Mouse (Mus musculus): ENCODE measurements around the gene Hhip. TPM values are rescaled to one million over a fixed set of nuclear protein-coding genes. Genes with fewer than 3 reads are reported as not detected.

Hhip gene
- total and polyA plus RNA-seq, 3 experiments = not detected

GRCm38 (mm10) chr8:79935793-79936192, 122.0 kb downstream of the Hhip start:
- no peak overlapping the region for H3K4me3 ChIP-seq (ENCODE audit: control insufficient read depth in 1 of 2, insufficient read depth in 1 of 2, low read depth in 2 of 2, low read length in 2 of 2)
- no peaks in the 10 kb centered on the region for H3K79me2 ChIP-seq (ENCODE audit: control insufficient read depth, insufficient read depth, low read length, poor library complexity)
- H3K27me3 ChIP-seq (ENCODE audit: control insufficient read depth in 1 of 2, insufficient read depth in 2 of 2, low read length in 2 of 2) = no peaks in the 10 kb centered on the region
- no peak overlapping the region for H3K27ac ChIP-seq (ENCODE audit: control insufficient read depth, low read depth, low read length)
- no peaks in the 10 kb centered on the region for H3K4me1 ChIP-seq (ENCODE audit: control insufficient read depth in 1 of 2, insufficient read depth in 2 of 2, low read length in 2 of 2)
- TF ChIP-seq ZMIZ1 (IDR thresholded peaks at IDR 0.05; ENCODE audit: low read depth, low read length) (no peak), TCF12 (IDR thresholded peaks at IDR 0.05; ENCODE audit: low read depth, low read length) (no peak)
- H3K9ac ChIP-seq (ENCODE audit: control insufficient read depth, low read depth, low read length, poor library complexity, severe bottlenecking) = no peak overlapping the region
- DNase-seq (ENCODE audit: low read depth, low spot score) = no peak
- H3K36me3 ChIP-seq (ENCODE audit: control insufficient read depth in 1 of 2, insufficient read depth in 2 of 2, low read length in 2 of 2) = no peaks in the 10 kb centered on the region
- H3K9me3 ChIP-seq (replicated peaks; ENCODE audit: insufficient read depth, low read length) = no peaks in the 10 kb centered on the region

- H3K4me1 ChIP-seq (ENCODE audit: control insufficient read depth in 1 of 2, insufficient read depth in 2 of 2, low read length in 2 of 2) = no peaks in the 10 kb centered on the region
- no peak overlapping the region for H3K4me3 ChIP-seq (ENCODE audit: control insufficient read depth in 1 of 2, insufficient read depth in 1 of 2, low read depth in 2 of 2, low read length in 2 of 2)
- no peaks in the 10 kb centered on the region for H3K36me3 ChIP-seq (ENCODE audit: control insufficient read depth in 1 of 2, insufficient read depth in 2 of 2, low read length in 2 of 2)
- H3K27me3 ChIP-seq (ENCODE audit: control insufficient read depth in 1 of 2, insufficient read depth in 2 of 2, low read length in 2 of 2) = no peaks in the 10 kb centered on the region
- H3K79me2 ChIP-seq (ENCODE audit: control insufficient read depth, insufficient read depth, low read length, poor library complexity) = no peaks in the 10 kb centered on the region
- no peak overlapping the region for H3K27ac ChIP-seq (ENCODE audit: control insufficient read depth, low read depth, low read length)
- TF ChIP-seq MYB (IDR thresholded peaks at IDR 0.05; ENCODE audit: low read depth, low read length) (no peak), ETS1 (IDR thresholded peaks at IDR 0.05; ENCODE audit: low read depth, low read length) (no peak), MAX (IDR thresholded peaks at IDR 0.05; ENCODE audit: low read length) (no peak), POLR2AphosphoS5 (IDR thresholded peaks at IDR 0.05; ENCODE audit: borderline replicate concordance, low read depth, low read length) (no peak), ZNF384 (IDR thresholded peaks at IDR 0.05; ENCODE audit: low read depth, low read length) (no peak), ZMIZ1 (IDR thresholded peaks at IDR 0.05; ENCODE audit: low read depth, low read length) (no peak), UBTF (IDR thresholded peaks at IDR 0.05; ENCODE audit: borderline replicate concordance, insufficient read depth, low read depth, low read length) (no peak), USF1 (IDR thresholded peaks at IDR 0.05; ENCODE audit: low read depth, low read length) (no peak), MYC (IDR thresholded peaks at IDR 0.05; ENCODE audit: low read depth, low read length) (no peak), MAFK (IDR thresholded peaks at IDR 0.05; ENCODE audit: borderline replicate concordance, low read depth, low read length) (no peak), HCFC1 (IDR thresholded peaks at IDR 0.05; ENCODE audit: low read depth, low read length) (no peak)
- no peaks in the 10 kb centered on the region for H3K9me3 ChIP-seq (replicated peaks; ENCODE audit: insufficient read depth, low read length)
- no peak for DNase-seq (ENCODE audit: low read depth, low spot score)
- H3K9ac ChIP-seq (ENCODE audit: control insufficient read depth, low read depth, low read length, poor library complexity, severe bottlenecking) = no peak overlapping the region
Measured at GRCm38 (mm10) chr8:79929202-79929601, 128.6 kb downstream of the Hhip start.

- Histone ChIP-seq H3K4me3 (ENCODE audit: control insufficient read depth in 1 of 2, insufficient read depth in 1 of 2, low read depth in 2 of 2, low read length in 2 of 2) (no peak overlapping the region), H3K27ac (ENCODE audit: control insufficient read depth, low read depth, low read length) (no peak overlapping the region), H3K36me3 (ENCODE audit: control insufficient read depth in 1 of 2, insufficient read depth in 2 of 2, low read length in 2 of 2) (no peaks in the 10 kb centered on the region), H3K4me1 (ENCODE audit: control insufficient read depth in 1 of 2, insufficient read depth in 2 of 2, low read length in 2 of 2) (no peaks in the 10 kb centered on the region), H3K79me2 (ENCODE audit: control insufficient read depth, insufficient read depth, low read length, poor library complexity) (no peaks in the 10 kb centered on the region), H3K9ac (ENCODE audit: control insufficient read depth, low read depth, low read length, poor library complexity, severe bottlenecking) (no peak overlapping the region), H3K27me3 (ENCODE audit: control insufficient read depth in 1 of 2, insufficient read depth in 2 of 2, low read length in 2 of 2) (no peaks in the 10 kb centered on the region), H3K9me3 (replicated peaks; ENCODE audit: insufficient read depth, low read length) (no peaks in the 10 kb centered on the region)
- no peak for DNase-seq (ENCODE audit: low read depth, low spot score)
- no peak for TF ChIP-seq KAT2A (conservative IDR thresholded peaks at IDR 0.05; ENCODE audit: low read depth, low read length)
- TF ChIP-seq POLR2AphosphoS2 (IDR thresholded peaks at IDR 0.05; ENCODE audit: low read length) = no peak
- no peak for TF ChIP-seq ELF1 (IDR thresholded peaks at IDR 0.05; ENCODE audit: low read depth, low read length)
- no peak for TF ChIP-seq GATA1 (IDR thresholded peaks at IDR 0.05; ENCODE audit: low read depth, low read length)
- no peak for TF ChIP-seq ZNF384 (IDR thresholded peaks at IDR 0.05; ENCODE audit: low read depth, low read length)
Measured at GRCm38 (mm10) chr8:79917211-79917610, 140.6 kb downstream of the Hhip start.

Measured in MEL (cell line).